Mouse (Mus musculus): ENCODE measurements at regions not wholly inside any gene's neighbourhood (a gene's known extent, or its start where the extent isn't known, plus 50 kb on each side); places are given as distances from the start of the nearest gene placed in this dataset.
A peak's percentile ranks its signal among the peaks of the same experiment; 100 is the strongest.

DNA sequence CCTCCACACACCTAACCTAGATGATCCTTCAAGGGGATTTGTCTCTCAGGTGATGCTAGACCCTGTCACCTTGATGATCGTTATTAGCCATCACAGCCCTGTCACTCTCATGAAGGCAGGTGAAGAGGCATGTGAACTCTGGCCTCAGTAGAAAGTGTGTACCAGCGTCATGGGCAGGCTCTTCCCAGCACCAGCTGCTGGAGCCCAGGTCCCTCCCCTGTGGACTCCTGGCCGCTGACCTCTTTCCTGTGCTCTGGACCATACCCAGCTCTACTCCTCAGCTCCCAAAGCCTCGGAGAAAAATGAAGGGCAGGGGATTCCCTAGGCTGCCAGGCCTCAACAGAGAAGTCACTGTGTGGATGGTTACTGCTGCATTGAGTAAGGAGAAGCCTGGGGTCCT is 253.3 kb upstream of the Sulf2 start:
- Histone ChIP-seq H3K36me3 (ENCODE audit: control insufficient read depth, insufficient read depth, low read length, poor library complexity, severe bottlenecking) (no peaks in the 10 kb centered on the region), H3K4me1 (ENCODE audit: control insufficient read depth in 2 of 2, insufficient read depth in 2 of 2, low read length in 2 of 2, poor library complexity in 1 of 2) (peaks cover 2 to 9% of the 10 kb centered on the region in 2 experiments; a peak in 3 of 4 replicates), H3K4me3 (ENCODE audit: insufficient read depth in 1 of 2, low read depth in 1 of 2, low read length in 2 of 2, poor library complexity in 1 of 2, severe bottlenecking in 1 of 2) (no peak overlapping the region), H3K27ac (ENCODE audit: insufficient read depth, low read depth, low read length, poor library complexity, severe bottlenecking) (no peak overlapping the region), H3K9me3 (ENCODE audit: control insufficient read depth, insufficient read depth, low read depth, low read length) (no peaks in the 10 kb centered on the region), H3K9ac (ENCODE audit: insufficient read depth, low read depth, low read length, poor library complexity, severe bottlenecking) (no peak overlapping the region)
- TF ChIP-seq HCFC1 (IDR thresholded peaks at IDR 0.05; ENCODE audit: borderline replicate concordance, insufficient read depth, low read length) (no peak), ZNF384 (IDR thresholded peaks at IDR 0.05; ENCODE audit: low read depth, low read length) (no peak), CHD2 (IDR thresholded peaks at IDR 0.05; ENCODE audit: low read depth, low read length) (no peak), MAFK (IDR thresholded peaks at IDR 0.05; ENCODE audit: insufficient read depth, low read depth, low read length) (no peak), ZC3H11A (IDR thresholded peaks at IDR 0.05; ENCODE audit: borderline replicate concordance, low read depth, low read length) (no peak)
- no peak for DNase-seq (ENCODE audit: low read depth, low spot score)
- in situ Hi-C loops (cut with MboI; ENCODE audit: low sequenced_read_pairs in 2 of 2, unreplicated experiment in 2 of 2): no loop called here

DNA sequence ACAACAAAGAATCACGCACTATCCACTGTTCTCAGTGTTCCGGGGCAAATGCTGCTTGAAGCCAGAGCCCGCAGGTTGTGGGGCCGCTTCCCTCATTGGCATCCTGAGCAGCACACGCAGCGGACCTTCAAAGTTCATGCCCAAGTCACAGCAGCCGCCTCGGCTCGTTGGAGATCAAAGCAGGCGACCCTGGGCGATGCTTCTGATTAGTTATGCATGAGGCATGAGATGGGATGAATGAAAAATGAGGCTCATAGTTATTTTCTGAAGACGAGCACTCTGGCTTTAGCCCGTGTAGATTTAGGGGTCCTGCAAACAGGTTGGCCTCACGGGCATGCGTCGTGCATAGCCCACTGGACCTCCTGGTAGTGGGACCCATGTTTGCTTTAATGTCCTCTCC is 252.5 kb upstream of the Sulf2 start:
- no peak for TF ChIP-seq ZC3H11A (IDR thresholded peaks at IDR 0.05; ENCODE audit: borderline replicate concordance, low read depth, low read length)
- TF ChIP-seq CHD2 (IDR thresholded peaks at IDR 0.05; ENCODE audit: low read depth, low read length): no peak
- TF ChIP-seq MAFK (IDR thresholded peaks at IDR 0.05; ENCODE audit: insufficient read depth, low read depth, low read length): no peak
- no peak for TF ChIP-seq HCFC1 (IDR thresholded peaks at IDR 0.05; ENCODE audit: borderline replicate concordance, insufficient read depth, low read length)
- no peak for TF ChIP-seq ZNF384 (IDR thresholded peaks at IDR 0.05; ENCODE audit: low read depth, low read length)
- H3K9me3 ChIP-seq (ENCODE audit: control insufficient read depth, insufficient read depth, low read depth, low read length): no peaks in the 10 kb centered on the region
- H3K36me3 ChIP-seq (ENCODE audit: control insufficient read depth, insufficient read depth, low read length, poor library complexity, severe bottlenecking): no peaks in the 10 kb centered on the region
- in situ Hi-C loops (cut with MboI; ENCODE audit: low sequenced_read_pairs in 2 of 2, unreplicated experiment in 2 of 2): no loop called here
- H3K4me3 ChIP-seq (ENCODE audit: insufficient read depth in 1 of 2, low read depth in 1 of 2, low read length in 2 of 2, poor library complexity in 1 of 2, severe bottlenecking in 1 of 2): no peak overlapping the region
- no peak overlapping the region for H3K9ac ChIP-seq (ENCODE audit: insufficient read depth, low read depth, low read length, poor library complexity, severe bottlenecking)
- peaks cover 7 to 9% of the 10 kb centered on the region in 2 experiments; a peak in 3 of 4 replicates for H3K4me1 ChIP-seq (ENCODE audit: control insufficient read depth in 2 of 2, insufficient read depth in 2 of 2, low read length in 2 of 2, poor library complexity in 1 of 2)
- no peak overlapping the region for H3K27ac ChIP-seq (ENCODE audit: insufficient read depth, low read depth, low read length, poor library complexity, severe bottlenecking)
- no peak for DNase-seq (ENCODE audit: low read depth, low spot score)

DNA sequence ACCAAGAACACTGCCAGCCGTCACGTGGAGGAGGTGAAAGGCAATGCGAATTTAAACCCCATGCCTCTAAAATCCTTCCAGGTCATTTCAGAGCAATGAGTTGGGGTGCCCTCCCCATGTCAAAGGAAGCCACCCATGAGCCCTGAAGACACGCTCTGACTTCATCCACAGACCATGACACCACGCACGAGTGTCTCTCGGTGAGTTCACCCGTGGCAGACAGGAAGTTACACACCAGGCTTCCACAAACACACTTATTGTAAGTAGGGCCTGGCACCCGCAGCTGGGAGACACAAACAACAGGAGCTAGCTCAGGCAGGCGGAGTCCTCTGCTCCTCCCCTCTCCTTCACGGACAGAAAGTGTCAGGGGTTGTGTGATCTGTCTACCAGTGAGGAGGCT is 251.4 kb upstream of the Sulf2 start:
- no peak for DNase-seq (ENCODE audit: low read depth, low spot score)
- no peak overlapping the region for H3K9ac ChIP-seq (ENCODE audit: insufficient read depth, low read depth, low read length, poor library complexity, severe bottlenecking)
- H3K4me1 ChIP-seq (ENCODE audit: control insufficient read depth in 2 of 2, insufficient read depth in 2 of 2, low read length in 2 of 2, poor library complexity in 1 of 2): peaks cover 9 to 12% of the 10 kb centered on the region in 2 experiments; a peak in 3 of 4 replicates
- no peak overlapping the region for H3K27ac ChIP-seq (ENCODE audit: insufficient read depth, low read depth, low read length, poor library complexity, severe bottlenecking)
- no peak for TF ChIP-seq MAFK (IDR thresholded peaks at IDR 0.05; ENCODE audit: insufficient read depth, low read depth, low read length)
- TF ChIP-seq ZNF384 (IDR thresholded peaks at IDR 0.05; ENCODE audit: low read depth, low read length): no peak
- no peak for TF ChIP-seq HCFC1 (IDR thresholded peaks at IDR 0.05; ENCODE audit: borderline replicate concordance, insufficient read depth, low read length)
- no peak for TF ChIP-seq ZC3H11A (IDR thresholded peaks at IDR 0.05; ENCODE audit: borderline replicate concordance, low read depth, low read length)
- TF ChIP-seq CHD2 (IDR thresholded peaks at IDR 0.05; ENCODE audit: low read depth, low read length): no peak
- H3K4me3 ChIP-seq (ENCODE audit: insufficient read depth in 1 of 2, low read depth in 1 of 2, low read length in 2 of 2, poor library complexity in 1 of 2, severe bottlenecking in 1 of 2): no peak overlapping the region
- H3K36me3 ChIP-seq (ENCODE audit: control insufficient read depth, insufficient read depth, low read length, poor library complexity, severe bottlenecking): no peaks in the 10 kb centered on the region
- H3K9me3 ChIP-seq (ENCODE audit: control insufficient read depth, insufficient read depth, low read depth, low read length): no peaks in the 10 kb centered on the region
- in situ Hi-C loops (cut with MboI; ENCODE audit: low sequenced_read_pairs in 2 of 2, unreplicated experiment in 2 of 2): no loop called here

DNA sequence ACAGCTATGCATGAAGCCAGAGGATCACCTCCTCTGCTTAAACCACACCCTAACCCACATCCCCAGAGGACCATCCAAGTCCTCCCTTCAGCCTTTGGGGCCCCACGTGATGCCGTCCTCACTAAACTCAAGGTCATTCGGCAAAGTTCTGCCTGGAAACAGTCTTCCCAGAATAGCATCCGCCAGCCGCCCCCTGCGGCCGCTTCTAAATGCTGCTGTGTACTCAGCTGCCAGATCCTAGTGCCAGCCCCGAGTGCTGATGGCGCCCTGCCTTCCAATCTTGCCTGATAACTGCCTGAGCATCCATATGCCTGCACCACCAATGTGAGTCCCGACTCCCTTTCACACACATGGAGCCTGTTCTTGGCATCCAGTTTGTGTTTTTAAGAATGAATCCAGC is 247.9 kb upstream of the Sulf2 start:
- no peak overlapping the region for H3K9ac ChIP-seq (ENCODE audit: insufficient read depth, low read depth, low read length, poor library complexity, severe bottlenecking)
- no peaks in the 10 kb centered on the region for H3K36me3 ChIP-seq (ENCODE audit: control insufficient read depth, insufficient read depth, low read length, poor library complexity, severe bottlenecking)
- H3K4me3 ChIP-seq (ENCODE audit: insufficient read depth in 1 of 2, low read depth in 1 of 2, low read length in 2 of 2, poor library complexity in 1 of 2, severe bottlenecking in 1 of 2): no peak overlapping the region
- H3K27ac ChIP-seq (ENCODE audit: insufficient read depth, low read depth, low read length, poor library complexity, severe bottlenecking): no peak overlapping the region
- TF ChIP-seq HCFC1 (IDR thresholded peaks at IDR 0.05; ENCODE audit: borderline replicate concordance, insufficient read depth, low read length) (no peak), ZC3H11A (IDR thresholded peaks at IDR 0.05; ENCODE audit: borderline replicate concordance, low read depth, low read length) (no peak), ZNF384 (IDR thresholded peaks at IDR 0.05; ENCODE audit: low read depth, low read length) (no peak), CHD2 (IDR thresholded peaks at IDR 0.05; ENCODE audit: low read depth, low read length) (no peak), MAFK (IDR thresholded peaks at IDR 0.05; ENCODE audit: insufficient read depth, low read depth, low read length) (no peak)
- in situ Hi-C loops (cut with MboI; ENCODE audit: low sequenced_read_pairs in 2 of 2, unreplicated experiment in 2 of 2): no loop called here
- DNase-seq (ENCODE audit: low read depth, low spot score): peak; percentile 37
- H3K9me3 ChIP-seq (ENCODE audit: control insufficient read depth, insufficient read depth, low read depth, low read length): no peaks in the 10 kb centered on the region
- peaks cover 4 to 12% of the 10 kb centered on the region in 2 experiments; a peak in 2 of 4 replicates for H3K4me1 ChIP-seq (ENCODE audit: control insufficient read depth in 2 of 2, insufficient read depth in 2 of 2, low read length in 2 of 2, poor library complexity in 1 of 2)

DNA sequence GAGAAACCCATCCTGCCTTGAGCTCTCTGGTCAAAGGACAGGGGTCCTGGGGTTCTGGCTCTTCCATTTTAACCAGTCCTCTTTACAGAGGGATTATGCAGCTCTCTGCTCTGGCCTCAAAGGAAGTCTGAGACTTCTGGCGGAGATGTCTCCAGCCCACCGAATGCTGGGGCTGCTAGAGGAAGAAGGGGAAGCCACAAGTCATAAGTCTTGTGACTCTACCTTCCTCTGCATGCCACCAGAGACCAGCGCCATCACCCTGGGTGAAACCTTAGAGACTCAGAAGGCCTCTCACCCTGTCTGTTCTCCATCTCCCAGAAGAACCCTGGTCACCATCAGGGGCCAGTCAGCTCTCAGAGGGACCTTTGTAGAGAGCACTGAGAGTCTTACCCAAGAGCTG is 246.4 kb upstream of the Sulf2 start:
- Histone ChIP-seq H3K9ac (ENCODE audit: insufficient read depth, low read depth, low read length, poor library complexity, severe bottlenecking) (no peak overlapping the region), H3K4me1 (ENCODE audit: control insufficient read depth in 2 of 2, insufficient read depth in 2 of 2, low read length in 2 of 2, poor library complexity in 1 of 2) (peaks cover 4 to 12% of the 10 kb centered on the region in 2 experiments; a peak in 2 of 4 replicates), H3K27ac (ENCODE audit: insufficient read depth, low read depth, low read length, poor library complexity, severe bottlenecking) (no peak overlapping the region), H3K4me3 (ENCODE audit: insufficient read depth in 1 of 2, low read depth in 1 of 2, low read length in 2 of 2, poor library complexity in 1 of 2, severe bottlenecking in 1 of 2) (no peak overlapping the region), H3K36me3 (ENCODE audit: control insufficient read depth, insufficient read depth, low read length, poor library complexity, severe bottlenecking) (no peaks in the 10 kb centered on the region), H3K9me3 (ENCODE audit: control insufficient read depth, insufficient read depth, low read depth, low read length) (no peaks in the 10 kb centered on the region)
- no peak for DNase-seq (ENCODE audit: low read depth, low spot score)
- no peak for TF ChIP-seq MAFK (IDR thresholded peaks at IDR 0.05; ENCODE audit: insufficient read depth, low read depth, low read length)
- TF ChIP-seq HCFC1 (IDR thresholded peaks at IDR 0.05; ENCODE audit: borderline replicate concordance, insufficient read depth, low read length): no peak
- TF ChIP-seq CHD2 (IDR thresholded peaks at IDR 0.05; ENCODE audit: low read depth, low read length): no peak
- no peak for TF ChIP-seq ZNF384 (IDR thresholded peaks at IDR 0.05; ENCODE audit: low read depth, low read length)
- TF ChIP-seq ZC3H11A (IDR thresholded peaks at IDR 0.05; ENCODE audit: borderline replicate concordance, low read depth, low read length): no peak
- in situ Hi-C loops (cut with MboI; ENCODE audit: low sequenced_read_pairs in 2 of 2, unreplicated experiment in 2 of 2): no loop called here
